Mouse (Mus musculus) brain, embryonic 14.5 days (tissue): ENCODE measurements around the gene Pcdh15.
A peak's percentile ranks its signal among the peaks of the same experiment; 100 is the strongest.

Source experiments
- CTCF ChIP-seq: fragments of 200-500 bp; IDR thresholded peaks from 2 replicates; pipeline ENCODE4 v1.5.1; 2012; ENCODE audit warnings: inconsistent platforms, mild to moderate bottlenecking, moderate library complexity, borderline replicate concordance; ENCODE audit not compliant: insufficient read depth, insufficient read length; ENCODE audit errors: extremely low read depth
- POLR2A ChIP-seq: fragments of 200-500 bp; IDR thresholded peaks from 2 replicates; pipeline ENCODE4 v1.6.1; 2012; ENCODE audit warnings: mild to moderate bottlenecking, inconsistent platforms, borderline replicate concordance; ENCODE audit not compliant: poor library complexity, insufficient read depth, insufficient read length, severe bottlenecking; ENCODE audit errors: extremely low read depth

DNA sequence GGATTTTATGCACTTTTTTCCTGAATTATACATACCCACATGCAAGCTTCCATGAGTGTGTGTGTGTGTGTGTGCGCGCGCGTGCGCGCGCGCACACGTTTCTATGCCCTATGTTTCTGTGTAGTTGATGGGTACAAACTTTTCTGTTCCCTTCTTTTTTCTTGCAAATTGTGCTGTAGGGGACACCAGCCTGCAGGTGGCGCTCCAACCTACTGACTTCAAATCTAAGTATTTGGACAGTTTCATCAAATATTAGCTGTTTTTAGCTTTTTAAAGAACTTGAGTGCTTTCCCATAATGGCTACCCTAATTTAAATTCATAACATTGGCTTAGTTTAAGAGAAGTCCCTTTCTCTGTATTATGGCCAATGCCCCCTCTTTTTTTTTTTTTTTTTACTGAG, 453.7 kb downstream of the Pcdh15 start:
- TF ChIP-seq CTCF (peak; percentile 31; the same call in 1 of the 2 replicates), POLR2A (no peak)
